Mouse (Mus musculus): ENCODE measurements around the gene Syne1. TPM values are rescaled to one million over a fixed set of nuclear protein-coding genes. Genes with fewer than 3 reads are reported as not detected.

The Syne1 gene
- polyA plus RNA-seq, 1 experiment from 2014 or later = 19.6 TPM

DNA sequence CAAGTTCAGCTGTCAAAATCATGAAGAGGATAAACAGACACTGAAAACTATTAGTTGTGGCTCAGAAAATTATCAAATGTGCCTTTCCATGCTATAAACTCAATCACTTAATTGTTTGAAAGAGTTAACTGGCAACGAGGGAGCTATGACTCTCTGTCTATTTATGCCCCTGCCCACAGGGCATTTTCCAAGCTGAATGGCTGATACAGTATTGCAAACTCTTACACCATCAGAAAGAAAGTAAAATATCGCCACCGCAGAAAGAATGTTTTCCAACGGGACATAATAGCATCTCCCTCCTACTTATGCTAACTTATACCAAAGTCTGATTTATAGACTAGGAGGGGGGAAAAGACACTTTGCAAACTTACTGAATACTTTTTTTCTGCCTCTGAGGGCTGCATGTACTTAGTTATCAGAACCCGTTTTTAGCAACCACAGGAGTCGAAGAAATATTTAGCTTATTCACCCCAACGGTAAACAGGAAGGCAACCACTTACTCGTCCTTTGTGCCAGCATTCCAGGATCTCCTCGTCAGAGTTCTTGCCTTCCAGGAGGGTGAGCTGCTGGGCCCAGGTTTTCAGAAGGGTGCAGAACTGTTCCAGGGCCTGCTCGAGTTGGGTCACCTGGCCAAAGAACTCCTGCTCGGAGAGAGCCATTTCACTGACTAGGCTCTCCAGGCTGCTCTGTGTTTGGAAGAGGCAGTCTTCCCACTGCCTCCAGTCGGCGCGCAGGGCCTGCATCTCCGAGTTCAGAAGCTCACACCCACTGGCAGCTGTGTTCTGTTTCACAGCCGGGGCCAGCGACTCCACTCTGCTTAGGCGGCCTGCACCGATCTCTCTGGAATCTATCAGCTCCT, 262.3 kb downstream of the Syne1 start:
- H3K9ac ChIP-seq (ENCODE audit: low read depth, low read length) = no peak overlapping the region
- no peaks in the 10 kb centered on the region for H3K4me1 ChIP-seq (ENCODE audit: control insufficient read depth, insufficient read depth, low read length)
- H3K9me3 ChIP-seq (replicated peaks; ENCODE audit: control insufficient read depth, low read length, poor library complexity, severe bottlenecking) = no peaks in the 10 kb centered on the region
- H3K4me3 ChIP-seq (ENCODE audit: low read depth, low read length) = no peak overlapping the region
- H3K4me2 ChIP-seq (ENCODE audit: low read length) = no peak overlapping the region
- no peaks in the 10 kb centered on the region for H3K27me3 ChIP-seq (ENCODE audit: control insufficient read depth, insufficient read depth, low read depth, low read length)
- H3K27ac ChIP-seq (ENCODE audit: low read length) = no peak overlapping the region
- H3K36me3 ChIP-seq (ENCODE audit: control insufficient read depth, insufficient read depth, low read length) = 0 out of 2 replicates have a peak, but pooled peaks cover 3% of the 10 kb centered on the region
- 52% methylated on average over 19 of the region's 19 CpGs for WGBS
- peak; percentile 82 for ATAC-seq

DNA sequence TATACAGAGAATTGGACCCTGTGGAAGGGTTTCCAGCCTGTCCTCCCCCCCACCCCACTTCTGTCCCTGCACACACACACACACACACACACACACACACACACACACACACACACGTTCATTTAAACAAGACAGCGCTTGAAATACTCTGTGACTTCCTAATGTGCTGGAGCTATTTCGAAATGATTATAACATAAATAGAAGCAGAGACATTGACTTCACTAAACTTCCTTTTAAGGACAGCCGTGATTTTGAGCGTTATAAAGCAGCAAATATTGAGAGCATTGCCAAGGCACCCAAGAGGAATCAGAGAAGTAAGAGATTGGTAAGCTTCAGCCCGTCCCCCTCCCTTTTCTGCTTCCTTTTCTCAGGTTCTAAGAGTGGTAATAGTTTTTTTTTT, 263.0 kb downstream of the Syne1 start:
- no peak overlapping the region for H3K9ac ChIP-seq (ENCODE audit: low read depth, low read length)
- 78% methylated on average over 6 of the region's 6 CpGs for WGBS
- no peaks in the 10 kb centered on the region for H3K4me1 ChIP-seq (ENCODE audit: control insufficient read depth, insufficient read depth, low read length)
- no peak for ATAC-seq
- no peak overlapping the region for H3K4me3 ChIP-seq (ENCODE audit: low read depth, low read length)
- H3K9me3 ChIP-seq (replicated peaks; ENCODE audit: control insufficient read depth, low read length, poor library complexity, severe bottlenecking) = no peaks in the 10 kb centered on the region
- no peak overlapping the region for H3K4me2 ChIP-seq (ENCODE audit: low read length)
- H3K27ac ChIP-seq (ENCODE audit: low read length) = no peak overlapping the region
- 0 out of 2 replicates have a peak, but pooled peaks cover 3% of the 10 kb centered on the region for H3K36me3 ChIP-seq (ENCODE audit: control insufficient read depth, insufficient read depth, low read length)
- no peaks in the 10 kb centered on the region for H3K27me3 ChIP-seq (ENCODE audit: control insufficient read depth, insufficient read depth, low read depth, low read length)

- WGBS = 93% methylated on average over 5 of the region's 5 CpGs
- Histone ChIP-seq H3K27ac (ENCODE audit: low read length) (no peak overlapping the region), H3K9ac (ENCODE audit: low read depth, low read length) (no peak overlapping the region), H3K9me3 (replicated peaks; ENCODE audit: control insufficient read depth, low read length, poor library complexity, severe bottlenecking) (no peaks in the 10 kb centered on the region), H3K36me3 (ENCODE audit: control insufficient read depth, insufficient read depth, low read length) (no peaks in the 10 kb centered on the region), H3K4me2 (ENCODE audit: low read length) (no peak overlapping the region), H3K4me1 (ENCODE audit: control insufficient read depth, insufficient read depth, low read length) (no peaks in the 10 kb centered on the region), H3K4me3 (ENCODE audit: low read depth, low read length) (no peak overlapping the region), H3K27me3 (ENCODE audit: control insufficient read depth, insufficient read depth, low read depth, low read length) (no peaks in the 10 kb centered on the region)
- no peak for ATAC-seq
Measured at GRCm38 (mm10) chr10:5275769-5276168, 275.5 kb downstream of the Syne1 start.

GRCm38 (mm10) chr10:5270641-5271040, 280.6 kb downstream of the Syne1 start:
- no peaks in the 10 kb centered on the region for H3K27me3 ChIP-seq (ENCODE audit: control insufficient read depth, insufficient read depth, low read depth, low read length)
- ATAC-seq = no peak
- H3K9ac ChIP-seq (ENCODE audit: low read depth, low read length) = no peak overlapping the region
- H3K4me1 ChIP-seq (ENCODE audit: control insufficient read depth, insufficient read depth, low read length) = no peaks in the 10 kb centered on the region
- H3K4me2 ChIP-seq (ENCODE audit: low read length) = no peak overlapping the region
- WGBS = 92% methylated on average over 2 of the region's 2 CpGs
- no peaks in the 10 kb centered on the region for H3K36me3 ChIP-seq (ENCODE audit: control insufficient read depth, insufficient read depth, low read length)
- H3K27ac ChIP-seq (ENCODE audit: low read length) = no peak overlapping the region
- H3K9me3 ChIP-seq (replicated peaks; ENCODE audit: control insufficient read depth, low read length, poor library complexity, severe bottlenecking) = no peaks in the 10 kb centered on the region
- no peak overlapping the region for H3K4me3 ChIP-seq (ENCODE audit: low read depth, low read length)

DNA sequence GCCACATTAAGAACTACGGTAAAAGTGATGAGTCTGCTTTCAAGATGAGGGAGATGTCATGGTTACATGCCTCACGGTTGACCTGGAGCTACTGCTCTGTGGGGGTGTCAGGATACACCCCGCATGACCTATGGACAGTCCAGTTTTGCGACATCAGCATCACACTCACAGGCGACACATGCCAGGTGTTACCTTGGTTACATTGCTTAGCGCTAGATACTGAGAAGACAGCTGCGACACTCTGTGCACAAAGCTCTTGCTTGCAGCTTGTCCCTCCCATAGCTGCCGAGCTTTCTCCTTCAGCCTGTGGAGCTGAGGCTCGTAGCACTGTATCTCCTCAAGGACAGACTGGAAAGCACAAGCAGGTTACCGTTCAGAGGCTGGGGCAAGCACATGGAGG, 286.9 kb downstream of the Syne1 start:
- WGBS = 57% methylated on average over 10 of the region's 10 CpGs
- H3K27me3 ChIP-seq (ENCODE audit: control insufficient read depth, insufficient read depth, low read depth, low read length) = no peaks in the 10 kb centered on the region
- ATAC-seq = peak; percentile 81
- no peak overlapping the region for H3K4me2 ChIP-seq (ENCODE audit: low read length)
- no peak overlapping the region for H3K4me3 ChIP-seq (ENCODE audit: low read depth, low read length)
- peak overlapping the region; percentile 33; the same call in 1 of the 2 replicates for H3K27ac ChIP-seq (ENCODE audit: low read length)
- no peak overlapping the region for H3K9ac ChIP-seq (ENCODE audit: low read depth, low read length)
- H3K36me3 ChIP-seq (ENCODE audit: control insufficient read depth, insufficient read depth, low read length) = no peaks in the 10 kb centered on the region
- H3K4me1 ChIP-seq (ENCODE audit: control insufficient read depth, insufficient read depth, low read length) = peaks cover 3% of the 10 kb centered on the region; the same call in 1 of the 2 replicates
- no peaks in the 10 kb centered on the region for H3K9me3 ChIP-seq (replicated peaks; ENCODE audit: control insufficient read depth, low read length, poor library complexity, severe bottlenecking)

DNA sequence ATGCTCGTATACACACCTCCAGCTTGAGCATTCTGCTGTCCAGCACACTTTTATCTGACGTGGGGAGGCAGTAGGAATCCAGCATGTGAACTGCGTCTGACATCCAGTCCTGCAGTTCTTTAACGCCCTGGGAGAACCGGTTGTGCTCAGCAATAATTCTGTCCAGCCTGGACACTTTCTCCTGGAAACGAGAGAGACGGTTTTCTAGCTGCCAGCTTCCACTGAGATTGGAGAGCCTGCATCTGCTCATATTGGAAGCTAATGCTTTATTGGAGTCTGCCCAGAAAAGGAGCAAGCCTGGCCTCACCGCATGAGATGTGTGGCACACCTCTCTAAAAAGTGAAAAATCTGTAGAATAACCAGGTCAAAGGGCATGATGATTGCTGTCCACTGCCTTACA, 288.6 kb downstream of the Syne1 start:
- WGBS = 86% methylated on average over 8 of the region's 8 CpGs
- Histone ChIP-seq H3K27me3 (ENCODE audit: control insufficient read depth, insufficient read depth, low read depth, low read length) (no peaks in the 10 kb centered on the region), H3K9ac (ENCODE audit: low read depth, low read length) (no peak overlapping the region), H3K4me1 (ENCODE audit: control insufficient read depth, insufficient read depth, low read length) (peaks cover 3% of the 10 kb centered on the region; the same call in 1 of the 2 replicates), H3K36me3 (ENCODE audit: control insufficient read depth, insufficient read depth, low read length) (peaks cover 2% of the 10 kb centered on the region; the same call in 1 of the 2 replicates), H3K4me3 (ENCODE audit: low read depth, low read length) (no peak overlapping the region), H3K4me2 (ENCODE audit: low read length) (no peak overlapping the region), H3K9me3 (replicated peaks; ENCODE audit: control insufficient read depth, low read length, poor library complexity, severe bottlenecking) (0 out of 2 replicates have a peak, but pooled peaks cover 2% of the 10 kb centered on the region), H3K27ac (ENCODE audit: low read length) (no peak overlapping the region)
- ATAC-seq = no peak

DNA sequence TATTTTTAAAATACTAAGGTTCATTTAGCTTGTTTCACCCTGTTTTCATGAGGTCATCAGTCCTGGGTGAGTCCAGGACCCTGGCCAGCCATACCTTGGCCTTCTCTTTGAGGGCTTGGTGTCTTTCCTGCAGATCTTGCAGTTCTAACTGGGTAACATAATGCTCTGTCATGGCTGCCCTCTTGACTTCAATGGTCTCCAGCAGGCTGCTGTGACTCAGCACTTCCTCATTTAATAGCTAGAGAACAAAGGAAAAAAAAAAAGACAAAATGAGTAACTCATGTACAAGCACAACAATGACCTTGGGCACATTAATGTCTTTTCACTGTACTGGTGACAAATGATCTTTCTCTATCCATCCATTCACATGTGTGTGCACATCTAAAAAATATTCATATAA, 294.6 kb downstream of the Syne1 start:
- no peak overlapping the region for H3K4me3 ChIP-seq (ENCODE audit: low read depth, low read length)
- H3K9me3 ChIP-seq (replicated peaks; ENCODE audit: control insufficient read depth, low read length, poor library complexity, severe bottlenecking) = 0 out of 2 replicates have a peak, but pooled peaks cover 2% of the 10 kb centered on the region
- H3K36me3 ChIP-seq (ENCODE audit: control insufficient read depth, insufficient read depth, low read length) = peaks cover 10% of the 10 kb centered on the region
- no peak overlapping the region for H3K4me2 ChIP-seq (ENCODE audit: low read length)
- ATAC-seq = no peak
- H3K9ac ChIP-seq (ENCODE audit: low read depth, low read length) = no peak overlapping the region
- no peak overlapping the region for H3K27ac ChIP-seq (ENCODE audit: low read length)
- no peaks in the 10 kb centered on the region for H3K27me3 ChIP-seq (ENCODE audit: control insufficient read depth, insufficient read depth, low read depth, low read length)
- no peaks in the 10 kb centered on the region for H3K4me1 ChIP-seq (ENCODE audit: control insufficient read depth, insufficient read depth, low read length)

GRCm38 (mm10) chr10:5253752-5254151, 297.5 kb downstream of the Syne1 start:
- Histone ChIP-seq H3K9me3 (replicated peaks; ENCODE audit: control insufficient read depth, low read length, poor library complexity, severe bottlenecking) (0 out of 2 replicates have a peak, but pooled peaks cover 2% of the 10 kb centered on the region), H3K36me3 (ENCODE audit: control insufficient read depth, insufficient read depth, low read length) (peaks cover 12% of the 10 kb centered on the region), H3K4me1 (ENCODE audit: control insufficient read depth, insufficient read depth, low read length) (no peaks in the 10 kb centered on the region), H3K27ac (ENCODE audit: low read length) (no peak overlapping the region), H3K27me3 (ENCODE audit: control insufficient read depth, insufficient read depth, low read depth, low read length) (no peaks in the 10 kb centered on the region), H3K4me2 (ENCODE audit: low read length) (no peak overlapping the region), H3K4me3 (ENCODE audit: low read depth, low read length) (no peak overlapping the region), H3K9ac (ENCODE audit: low read depth, low read length) (no peak overlapping the region)
- ATAC-seq = no peak

DNA sequence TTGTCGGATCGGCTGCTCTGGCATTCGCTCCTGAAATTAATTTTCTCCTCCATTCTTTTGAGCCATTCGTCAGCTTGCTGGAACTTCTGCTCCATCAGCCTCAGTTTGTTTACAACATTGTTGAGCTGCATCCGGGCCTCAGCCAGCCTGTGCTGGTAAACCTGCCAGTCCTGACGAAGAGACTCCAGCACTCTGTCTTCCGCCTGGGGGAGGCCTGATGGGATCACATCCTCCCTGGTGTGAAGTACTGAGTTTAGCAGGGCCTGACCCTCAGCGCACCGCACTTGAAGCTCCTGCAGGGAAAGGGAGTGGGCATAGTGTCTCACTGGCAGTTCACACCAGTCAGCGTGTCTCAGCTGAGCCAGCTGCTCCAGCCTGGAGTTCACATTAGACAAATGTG, 300.6 kb downstream of the Syne1 start:
- no peak for ATAC-seq
- Histone ChIP-seq H3K4me1 (ENCODE audit: control insufficient read depth, insufficient read depth, low read length) (no peaks in the 10 kb centered on the region), H3K27ac (ENCODE audit: low read length) (no peak overlapping the region), H3K27me3 (ENCODE audit: control insufficient read depth, insufficient read depth, low read depth, low read length) (no peaks in the 10 kb centered on the region), H3K4me2 (ENCODE audit: low read length) (no peak overlapping the region), H3K9me3 (replicated peaks; ENCODE audit: control insufficient read depth, low read length, poor library complexity, severe bottlenecking) (no peaks in the 10 kb centered on the region), H3K36me3 (ENCODE audit: control insufficient read depth, insufficient read depth, low read length) (peaks cover 6% of the 10 kb centered on the region), H3K4me3 (ENCODE audit: low read depth, low read length) (no peak overlapping the region), H3K9ac (ENCODE audit: low read depth, low read length) (no peak overlapping the region)
- WGBS = 73% methylated on average over 10 of the region's 10 CpGs
